Mouse (Mus musculus): ENCODE results near the gene Gm10638. TPM values are rescaled to one million over a fixed set of nuclear protein-coding genes. Genes with fewer than 3 reads are reported as not detected.

Gene Gm10638
- polyA plus RNA-seq, 1 experiment from 2014 or later = 4.9 TPM

GRCm38 (mm10) chr8:86765669-86766068 lies 20.2 kb downstream of the Gm10638 start:
- no peak for ATAC-seq (ENCODE audit: insufficient read depth, low FRiP score, low TSS enrichment)
- DNase-seq (ENCODE audit: low spot score) = no peak
- Histone ChIP-seq H3K27me3 (ENCODE audit: control insufficient read depth, insufficient read depth, low read length) (no peaks in the 10 kb centered on the region), H3K4me3 (ENCODE audit: low read depth, low read length) (no peak overlapping the region), H3K9me3 (ENCODE audit: control insufficient read depth, low read length) (no peaks in the 10 kb centered on the region), H3K4me2 (ENCODE audit: low read depth) (no peak overlapping the region), H3K27ac (ENCODE audit: low read depth, low read length) (no peak overlapping the region), H3K4me1 (ENCODE audit: control insufficient read depth, insufficient read depth, low read length) (no peaks in the 10 kb centered on the region), H3K36me3 (ENCODE audit: control insufficient read depth, insufficient read depth, low read length) (no peaks in the 10 kb centered on the region), H3K9ac (ENCODE audit: low read length) (no peak overlapping the region)
- 85% methylated on average over 8 of the region's 8 CpGs for WGBS

- no peaks in the 10 kb centered on the region for H3K9me3 ChIP-seq (ENCODE audit: control insufficient read depth, low read length)
- no peaks in the 10 kb centered on the region for H3K36me3 ChIP-seq (ENCODE audit: control insufficient read depth, insufficient read depth, low read length)
- 89% methylated on average over 9 of the region's 9 CpGs for WGBS
- no peak for DNase-seq (ENCODE audit: low spot score)
- no peak overlapping the region for H3K4me2 ChIP-seq (ENCODE audit: low read depth)
- H3K4me1 ChIP-seq (ENCODE audit: control insufficient read depth, insufficient read depth, low read length) = no peaks in the 10 kb centered on the region
- no peak overlapping the region for H3K27ac ChIP-seq (ENCODE audit: low read depth, low read length)
- H3K27me3 ChIP-seq (ENCODE audit: control insufficient read depth, insufficient read depth, low read length) = no peaks in the 10 kb centered on the region
- no peak overlapping the region for H3K4me3 ChIP-seq (ENCODE audit: low read depth, low read length)
- ATAC-seq (ENCODE audit: insufficient read depth, low FRiP score, low TSS enrichment) = no peak
- no peak overlapping the region for H3K9ac ChIP-seq (ENCODE audit: low read length)
Measured at GRCm38 (mm10) chr8:86766548-86767211, 21.2 kb downstream of the Gm10638 start.

GRCm38 (mm10) chr8:86768499-86768898 lies 23.0 kb downstream of the Gm10638 start:
- DNase-seq (ENCODE audit: low spot score) (no peak), ATAC-seq (ENCODE audit: insufficient read depth, low FRiP score, low TSS enrichment) (no peak)
- Histone ChIP-seq H3K9ac (ENCODE audit: low read length) (no peak overlapping the region), H3K4me2 (ENCODE audit: low read depth) (no peak overlapping the region), H3K4me3 (ENCODE audit: low read depth, low read length) (no peak overlapping the region), H3K27ac (ENCODE audit: low read depth, low read length) (no peak overlapping the region), H3K27me3 (ENCODE audit: control insufficient read depth, insufficient read depth, low read length) (no peaks in the 10 kb centered on the region), H3K4me1 (ENCODE audit: control insufficient read depth, insufficient read depth, low read length) (no peaks in the 10 kb centered on the region), H3K36me3 (ENCODE audit: control insufficient read depth, insufficient read depth, low read length) (no peaks in the 10 kb centered on the region), H3K9me3 (ENCODE audit: control insufficient read depth, low read length) (no peaks in the 10 kb centered on the region)
- 81% methylated on average over 5 of the region's 5 CpGs for WGBS

GRCm38 (mm10) chr8:86769945-86770715 lies 24.6 kb downstream of the Gm10638 start:
- Histone ChIP-seq H3K27ac (ENCODE audit: low read depth, low read length) (no peak overlapping the region), H3K4me3 (ENCODE audit: low read depth, low read length) (no peak overlapping the region), H3K4me2 (ENCODE audit: low read depth) (no peak overlapping the region), H3K36me3 (ENCODE audit: control insufficient read depth, insufficient read depth, low read length) (no peaks in the 10 kb centered on the region), H3K9me3 (ENCODE audit: control insufficient read depth, low read length) (no peaks in the 10 kb centered on the region), H3K9ac (ENCODE audit: low read length) (no peak overlapping the region), H3K27me3 (ENCODE audit: control insufficient read depth, insufficient read depth, low read length) (no peaks in the 10 kb centered on the region), H3K4me1 (ENCODE audit: control insufficient read depth, insufficient read depth, low read length) (no peaks in the 10 kb centered on the region)
- ATAC-seq (ENCODE audit: insufficient read depth, low FRiP score, low TSS enrichment) (no peak), DNase-seq (ENCODE audit: low spot score) (no peak)
- WGBS = 89% methylated on average over 1 of the region's 1 CpGs

GRCm38 (mm10) chr8:86779207-86779606 lies 33.7 kb downstream of the Gm10638 start:
- no peaks in the 10 kb centered on the region for H3K36me3 ChIP-seq (ENCODE audit: control insufficient read depth, insufficient read depth, low read length)
- no peak overlapping the region for H3K4me2 ChIP-seq (ENCODE audit: low read depth)
- WGBS = 82% methylated on average over 8 of the region's 8 CpGs
- H3K27ac ChIP-seq (ENCODE audit: low read depth, low read length) = no peak overlapping the region
- H3K9me3 ChIP-seq (ENCODE audit: control insufficient read depth, low read length) = no peaks in the 10 kb centered on the region
- DNase-seq (ENCODE audit: low spot score) (no peak), ATAC-seq (ENCODE audit: insufficient read depth, low FRiP score, low TSS enrichment) (no peak)
- H3K4me3 ChIP-seq (ENCODE audit: low read depth, low read length) = no peak overlapping the region
- H3K4me1 ChIP-seq (ENCODE audit: control insufficient read depth, insufficient read depth, low read length) = no peaks in the 10 kb centered on the region
- no peaks in the 10 kb centered on the region for H3K27me3 ChIP-seq (ENCODE audit: control insufficient read depth, insufficient read depth, low read length)
- no peak overlapping the region for H3K9ac ChIP-seq (ENCODE audit: low read length)

GRCm38 (mm10) chr8:86781094-86781493 lies 35.6 kb downstream of the Gm10638 start:
- Histone ChIP-seq H3K36me3 (ENCODE audit: control insufficient read depth, insufficient read depth, low read length) (no peaks in the 10 kb centered on the region), H3K9me3 (ENCODE audit: control insufficient read depth, low read length) (no peaks in the 10 kb centered on the region), H3K27me3 (ENCODE audit: control insufficient read depth, insufficient read depth, low read length) (no peaks in the 10 kb centered on the region), H3K4me2 (ENCODE audit: low read depth) (no peak overlapping the region), H3K27ac (ENCODE audit: low read depth, low read length) (no peak overlapping the region), H3K4me3 (ENCODE audit: low read depth, low read length) (no peak overlapping the region), H3K9ac (ENCODE audit: low read length) (no peak overlapping the region), H3K4me1 (ENCODE audit: control insufficient read depth, insufficient read depth, low read length) (no peaks in the 10 kb centered on the region)
- ATAC-seq (ENCODE audit: insufficient read depth, low FRiP score, low TSS enrichment) = no peak
- 91% methylated on average over 8 of the region's 8 CpGs for WGBS
- DNase-seq (ENCODE audit: low spot score) = no peak

- H3K36me3 ChIP-seq (ENCODE audit: control insufficient read depth, insufficient read depth, low read length) = no peaks in the 10 kb centered on the region
Measured at GRCm38 (mm10) chr8:86786498-86786897, 41.0 kb downstream of the Gm10638 start.

GRCm38 (mm10) chr8:86787891-86788420 lies 42.5 kb downstream of the Gm10638 start:
- Histone ChIP-seq H3K27ac (ENCODE audit: low read depth, low read length) (no peak overlapping the region), H3K9ac (ENCODE audit: low read length) (no peak overlapping the region), H3K36me3 (ENCODE audit: control insufficient read depth, insufficient read depth, low read length) (no peaks in the 10 kb centered on the region), H3K27me3 (ENCODE audit: control insufficient read depth, insufficient read depth, low read length) (no peaks in the 10 kb centered on the region), H3K4me3 (ENCODE audit: low read depth, low read length) (no peak overlapping the region), H3K9me3 (ENCODE audit: control insufficient read depth, low read length) (no peaks in the 10 kb centered on the region), H3K4me1 (ENCODE audit: control insufficient read depth, insufficient read depth, low read length) (0 out of 2 replicates have a peak, but pooled peaks cover 2% of the 10 kb centered on the region), H3K4me2 (ENCODE audit: low read depth) (no peak overlapping the region)
- DNase-seq (ENCODE audit: low spot score) = no peak
- 79% methylated on average over 12 of the region's 12 CpGs for whole genome bisulfite sequencing
- no peak for ATAC-seq (ENCODE audit: insufficient read depth, low FRiP score, low TSS enrichment)

More at GRCm38 (mm10) chr8:86786498-86786897, 41.0 kb downstream of the Gm10638 start:
- Histone ChIP-seq H3K4me1 (ENCODE audit: control insufficient read depth, insufficient read depth, low read length) (0 out of 2 replicates have a peak, but pooled peaks cover 2% of the 10 kb centered on the region), H3K4me2 (ENCODE audit: low read depth) (no peak overlapping the region), H3K27me3 (ENCODE audit: control insufficient read depth, insufficient read depth, low read length) (no peaks in the 10 kb centered on the region), H3K9me3 (ENCODE audit: control insufficient read depth, low read length) (no peaks in the 10 kb centered on the region), H3K4me3 (ENCODE audit: low read depth, low read length) (no peak overlapping the region), H3K9ac (ENCODE audit: low read length) (no peak overlapping the region), H3K27ac (ENCODE audit: low read depth, low read length) (no peak overlapping the region)
- ATAC-seq (ENCODE audit: insufficient read depth, low FRiP score, low TSS enrichment) (no peak), DNase-seq (ENCODE audit: low spot score) (no peak)
- WGBS = 51% methylated on average over 5 of the region's 5 CpGs
